26 mouse cellular contexts compared by ENCODE assay signal in the genomic region with DNA sequence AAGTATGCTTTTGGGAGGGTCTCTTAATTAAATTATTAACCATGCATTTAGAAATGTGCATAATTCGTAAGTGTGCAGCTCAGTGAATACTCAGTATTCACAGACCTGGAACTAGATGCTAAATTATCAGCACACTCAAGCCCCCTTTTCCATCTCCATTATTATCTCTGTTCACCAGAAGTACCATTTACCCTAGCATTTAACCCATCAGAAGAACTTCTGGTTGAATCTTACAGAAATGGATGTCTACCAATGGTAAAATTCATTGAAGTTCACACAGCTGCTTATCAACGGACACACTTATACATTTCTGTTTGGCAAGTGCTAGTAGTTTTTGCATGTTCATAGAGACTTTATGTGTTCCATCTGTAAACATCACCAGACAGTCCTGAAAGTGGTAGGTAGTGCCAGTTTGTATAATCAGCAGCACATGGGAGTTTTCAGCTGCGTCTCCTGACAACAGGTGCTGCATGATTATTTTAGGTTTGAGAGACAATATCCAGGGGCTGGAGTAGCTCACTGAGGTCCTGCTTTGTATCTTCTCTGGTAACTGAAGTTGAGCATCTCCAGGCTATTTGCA.
DNase-seq lines count a peak whose midpoint lies in the region; ATAC-seq lines count a peak whose summit lies in the region.
"Had no signal": no experiment of that assay in that cellular context is flagged by ENCODE, and none has a peak within 500 bp of the region (broad histone marks: within the 10 kb centered on the region; RNA-seq: fewer than 3 reads in every experiment).

No protein-coding gene starts in this region.

- H3K27ac ChIP-seq in embryonic facial prominence, embryonic 14.5 days (replicated peaks; ENCODE audit: low read depth, low read length), result no peak overlapping the region
- no peak overlapping the region for H3K27ac ChIP-seq in embryonic facial prominence, embryonic 10.5 days (replicated peaks)
- H3K27ac ChIP-seq: embryonic facial prominence, embryonic 12.5 days; embryonic facial prominence, embryonic 15.5 days; forebrain, embryonic 10.5 days; forebrain, embryonic 12.5 days had no signal

- H3K4me2 ChIP-seq in embryonic facial prominence, embryonic 14.5 days (ENCODE audit: low read depth, low read length), result no peak overlapping the region
- H3K4me2 ChIP-seq: embryonic facial prominence, embryonic 12.5 days; embryonic facial prominence, embryonic 15.5 days; forebrain, embryonic 12.5 days had no signal

- no peaks in the 10 kb centered on the region for H3K9me3 ChIP-seq in embryonic facial prominence, embryonic 14.5 days (ENCODE audit: control insufficient read depth, low read length)
- no peaks in the 10 kb centered on the region for H3K9me3 ChIP-seq in embryonic facial prominence, embryonic 10.5 days
- H3K9me3 ChIP-seq: embryonic facial prominence, embryonic 12.5 days; embryonic facial prominence, embryonic 15.5 days; forebrain, embryonic 10.5 days; forebrain, embryonic 12.5 days had no signal

- peak; percentile 5 for DNase-seq in embryonic facial prominence, embryonic 14.5 days (ENCODE audit: low spot score)
- no peak for DNase-seq in embryonic facial prominence, embryonic 10.5 days (ENCODE audit: low spot score)
- DNase-seq in urinary bladder, adult 2 months (ENCODE audit: low spot score), result no peak
- no peak for DNase-seq in T-cell, adult 2 months (ENCODE audit: low spot score)
- DNase-seq: adrenal gland, adult 8-10 months; adrenal gland, postnatal 14 days; adrenal gland, postnatal 36 days; B cell, adult 2 months; cerebellum, adult 11-12 months; cerebellum, adult 2 months; cerebellum, adult 9-10 months; cerebellum, postnatal 10 days; cerebellum, postnatal 25 days; embryo, embryonic 11 days had no signal

- H3K36me3 ChIP-seq in embryonic facial prominence, embryonic 14.5 days (ENCODE audit: control insufficient read depth, insufficient read depth, low read length), result no peaks in the 10 kb centered on the region
- no peaks in the 10 kb centered on the region for H3K36me3 ChIP-seq in embryonic facial prominence, embryonic 10.5 days (replicated peaks)
- H3K36me3 ChIP-seq: embryonic facial prominence, embryonic 12.5 days; embryonic facial prominence, embryonic 15.5 days; forebrain, embryonic 10.5 days; forebrain, embryonic 12.5 days; G1E had no signal

- H3K27me3 ChIP-seq in embryonic facial prominence, embryonic 14.5 days (replicated peaks; ENCODE audit: control insufficient read depth, insufficient read depth, low read length), result no peaks in the 10 kb centered on the region
- H3K27me3 ChIP-seq in embryonic facial prominence, embryonic 10.5 days (replicated peaks; ENCODE audit: low read depth, poor library complexity, severe bottlenecking), result no peaks in the 10 kb centered on the region
- H3K27me3 ChIP-seq: CH12.LX; embryonic facial prominence, embryonic 12.5 days; embryonic facial prominence, embryonic 15.5 days; forebrain, embryonic 12.5 days had no signal

- no peak overlapping the region for H3K9ac ChIP-seq in embryonic facial prominence, embryonic 14.5 days (ENCODE audit: low read depth, low read length)
- H3K9ac ChIP-seq: embryonic facial prominence, embryonic 12.5 days; embryonic facial prominence, embryonic 15.5 days; forebrain, embryonic 12.5 days had no signal

- no peak overlapping the region for H3K4me3 ChIP-seq in embryonic facial prominence, embryonic 14.5 days (ENCODE audit: low read depth, low read length)
- H3K4me3 ChIP-seq in embryonic facial prominence, embryonic 10.5 days, result no peak overlapping the region
- H3K4me3 ChIP-seq: embryonic facial prominence, embryonic 12.5 days; embryonic facial prominence, embryonic 15.5 days; erythroblast, embryonic 14.5 days; forebrain, embryonic 10.5 days; forebrain, embryonic 12.5 days had no signal

- WGBS in embryonic facial prominence, embryonic 14.5 days, result 76% methylated on average over 3 of the region's 3 CpGs
- WGBS in embryonic facial prominence, embryonic 10.5 days, result 89% methylated on average over 3 of the region's 3 CpGs

- ATAC-seq in embryonic facial prominence, embryonic 14.5 days (ENCODE audit: low read depth), result no peak
- peak; percentile 94 for ATAC-seq in megakaryocyte progenitor cell, adult 5-6 weeks (replicated peaks; ENCODE audit: poor library complexity)
- ATAC-seq: activated CD4-positive, CD25-positive, alpha-beta regulatory T cell, adult 4 months; CD4-positive, CD25-positive, alpha-beta regulatory T cell, adult 4 months; forebrain, embryonic 14.5 days; forebrain, embryonic 16.5 days had no signal

- H3K4me1 ChIP-seq in embryonic facial prominence, embryonic 14.5 days (ENCODE audit: control insufficient read depth, insufficient read depth, low read length), result no peaks in the 10 kb centered on the region
- no peaks in the 10 kb centered on the region for H3K4me1 ChIP-seq in embryonic facial prominence, embryonic 10.5 days
- H3K4me1 ChIP-seq: embryonic facial prominence, embryonic 12.5 days; embryonic facial prominence, embryonic 15.5 days; forebrain, embryonic 12.5 days had no signal
